In genomic region chr4:58374141-58374870, GRCm38 (mm10) we compare ENCODE assay signal across 9 mouse cellular contexts.
DNase-seq lines count a peak whose midpoint lies in the region; ATAC-seq and TF ChIP-seq lines count a peak whose summit lies in the region.
"Had no signal": no experiment of that assay in that cellular context is flagged by ENCODE, and none has a peak within 500 bp of the region (broad histone marks: within the 10 kb centered on the region; RNA-seq: fewer than 3 reads in every experiment).

No protein-coding gene starts in this region.

- no peak overlapping the region for H3K27ac ChIP-seq in intestine, embryonic 15.5 days
- H3K27ac ChIP-seq in forebrain, postnatal 0 days (ENCODE audit: low read depth, low read length), result no peak overlapping the region
- H3K27ac ChIP-seq: heart, embryonic 13.5 days had no signal

- no peaks in the 10 kb centered on the region for H3K36me3 ChIP-seq in intestine, embryonic 15.5 days
- H3K36me3 ChIP-seq in forebrain, postnatal 0 days (ENCODE audit: insufficient read depth), result no peaks in the 10 kb centered on the region
- H3K36me3 ChIP-seq: heart, embryonic 13.5 days had no signal

- WGBS in intestine, embryonic 15.5 days, result 82% methylated on average over 7 of the region's 7 CpGs
- WGBS in forebrain, postnatal 0 days, result 87% methylated on average over 7 of the region's 7 CpGs

- no peak overlapping the region for H3K9ac ChIP-seq in intestine, embryonic 15.5 days
- H3K9ac ChIP-seq in forebrain, postnatal 0 days, result no peak overlapping the region
- H3K9ac ChIP-seq: heart, embryonic 13.5 days had no signal

- H3K4me2 ChIP-seq in intestine, embryonic 15.5 days (replicated peaks), result no peak overlapping the region
- H3K4me2 ChIP-seq in forebrain, postnatal 0 days (ENCODE audit: low read depth), result no peak overlapping the region
- H3K4me2 ChIP-seq: heart, embryonic 13.5 days had no signal

- ATAC-seq in intestine, embryonic 15.5 days, result no peak
- no peak for ATAC-seq in forebrain, postnatal 0 days
- ATAC-seq in activated CD4-positive, CD25-positive, alpha-beta regulatory T cell, adult 4 months, result no peak

- peak; percentile 48 for DNase-seq in urinary bladder, postnatal 25 days (ENCODE audit: low spot score)
- DNase-seq in urinary bladder, postnatal 10 days (ENCODE audit: low spot score), result no peak
- DNase-seq in cerebellum, adult 8-10 months, result peak; percentile 67
- DNase-seq in heart, postnatal 14 days, result peak; percentile 47 to 61
- no peak for DNase-seq in forebrain, postnatal 0 days
- DNase-seq: thymus, postnatal 25 days had no signal

- no peak overlapping the region for H3K4me3 ChIP-seq in intestine, embryonic 15.5 days (replicated peaks)
- H3K4me3 ChIP-seq in forebrain, postnatal 0 days (ENCODE audit: low read depth, low read length), result no peak overlapping the region
- H3K4me3 ChIP-seq: heart, embryonic 13.5 days had no signal

- no peaks in the 10 kb centered on the region for H3K9me3 ChIP-seq in intestine, embryonic 15.5 days
- H3K9me3 ChIP-seq in forebrain, postnatal 0 days (ENCODE audit: low read length), result no peaks in the 10 kb centered on the region
- H3K9me3 ChIP-seq: heart, embryonic 13.5 days had no signal

- H3K4me1 ChIP-seq in intestine, embryonic 15.5 days (replicated peaks), result no peaks in the 10 kb centered on the region
- no peaks in the 10 kb centered on the region for H3K4me1 ChIP-seq in forebrain, postnatal 0 days (ENCODE audit: insufficient read depth)
- H3K4me1 ChIP-seq: heart, embryonic 13.5 days had no signal

- intact Hi-C loops in heart, postnatal 14 days (cut with DNase I), result no loop called here

- no peak for TF ChIP-seq CTCF in forebrain, postnatal 0 days (IDR thresholded peaks at IDR 0.05; ENCODE audit: low read depth)

- H3K27me3 ChIP-seq in intestine, embryonic 15.5 days (replicated peaks), result no peaks in the 10 kb centered on the region
- H3K27me3 ChIP-seq in forebrain, postnatal 0 days (ENCODE audit: insufficient read depth, low read length), result no peaks in the 10 kb centered on the region
- H3K27me3 ChIP-seq: heart, embryonic 13.5 days had no signal

Comparison
In these comparisons a context has a peak if more than half of its experiments do, and no peak if none do; other contexts are left out.
1. DNase-seq: peak in urinary bladder, postnatal 25 days (single experiment), cerebellum, adult 8-10 months (single experiment) and heart, postnatal 14 days (2 of 2); none in urinary bladder, postnatal 10 days (single experiment) and forebrain, postnatal 0 days (single experiment).